Mouse (Mus musculus): ENCODE measurements around the gene Pik3ip1. TPM values are rescaled to one million over a fixed set of nuclear protein-coding genes. Genes with fewer than 3 reads are reported as not detected.

Gene Pik3ip1
- polyA plus RNA-seq, 1 experiment from 2014 or later: 11.5 TPM

GRCm38 (mm10) chr11:3387482-3388196 is 57.4 kb downstream of the Pik3ip1 start:
- H3K27me3 ChIP-seq (ENCODE audit: control insufficient read depth, insufficient read depth, low read length): no peaks in the 10 kb centered on the region
- H3K4me3 ChIP-seq (ENCODE audit: low read depth, low read length): no peak overlapping the region
- ATAC-seq (ENCODE audit: low FRiP score) (no peak), DNase-seq (ENCODE audit: low spot score) (no peak)
- no peaks in the 10 kb centered on the region for H3K36me3 ChIP-seq (ENCODE audit: control insufficient read depth, insufficient read depth, low read length)
- H3K27ac ChIP-seq (ENCODE audit: low read depth, low read length): no peak overlapping the region
- no peak overlapping the region for H3K9ac ChIP-seq (ENCODE audit: low read depth, low read length)
- H3K9me3 ChIP-seq (ENCODE audit: control insufficient read depth, low read length): no peaks in the 10 kb centered on the region
- H3K4me1 ChIP-seq (replicated peaks; ENCODE audit: control insufficient read depth, insufficient read depth, low read length): no peaks in the 10 kb centered on the region
- WGBS: 88% methylated on average over 6 of the region's 6 CpGs
- no peak overlapping the region for H3K4me2 ChIP-seq (replicated peaks; ENCODE audit: low read depth, low read length)

- Histone ChIP-seq H3K4me3 (ENCODE audit: low read depth, low read length) (no peak overlapping the region), H3K4me2 (replicated peaks; ENCODE audit: low read depth, low read length) (no peak overlapping the region), H3K36me3 (ENCODE audit: control insufficient read depth, insufficient read depth, low read length) (no peaks in the 10 kb centered on the region), H3K27me3 (ENCODE audit: control insufficient read depth, insufficient read depth, low read length) (no peaks in the 10 kb centered on the region), H3K4me1 (replicated peaks; ENCODE audit: control insufficient read depth, insufficient read depth, low read length) (no peaks in the 10 kb centered on the region), H3K9me3 (ENCODE audit: control insufficient read depth, low read length) (no peaks in the 10 kb centered on the region), H3K27ac (ENCODE audit: low read depth, low read length) (no peak overlapping the region), H3K9ac (ENCODE audit: low read depth, low read length) (no peak overlapping the region)
- ATAC-seq (ENCODE audit: low FRiP score) (no peak), DNase-seq (ENCODE audit: low spot score) (no peak)
- 78% methylated on average over 5 of the region's 5 CpGs for WGBS
Measured at GRCm38 (mm10) chr11:3389996-3390395, 59.8 kb downstream of the Pik3ip1 start.

DNA sequence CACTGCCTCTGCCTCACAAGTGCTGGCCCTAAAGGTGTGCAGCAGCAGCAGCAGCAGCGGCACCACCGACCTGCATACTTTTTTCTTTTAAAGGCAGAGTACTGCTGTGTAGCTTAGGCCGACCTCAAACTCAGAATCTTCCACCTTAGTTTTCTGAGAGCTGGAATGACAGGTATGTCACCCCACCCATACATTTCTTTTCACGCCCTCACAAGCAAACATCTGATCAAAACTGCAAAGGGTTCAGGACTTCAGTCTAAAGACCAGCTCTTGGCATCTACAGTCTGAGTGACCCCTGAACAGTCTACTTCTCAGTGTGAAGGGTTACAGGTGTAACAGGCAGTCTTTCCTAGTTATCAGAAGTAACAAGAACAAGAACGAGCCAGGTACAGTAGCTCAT is 60.6 kb downstream of the Pik3ip1 start:
- no peak for ATAC-seq (ENCODE audit: low FRiP score)
- H3K36me3 ChIP-seq (ENCODE audit: control insufficient read depth, insufficient read depth, low read length): no peaks in the 10 kb centered on the region
- H3K4me2 ChIP-seq (replicated peaks; ENCODE audit: low read depth, low read length): no peak overlapping the region
- H3K27ac ChIP-seq (ENCODE audit: low read depth, low read length): no peak overlapping the region
- no peaks in the 10 kb centered on the region for H3K9me3 ChIP-seq (ENCODE audit: control insufficient read depth, low read length)
- no peak for DNase-seq (ENCODE audit: low spot score)
- H3K27me3 ChIP-seq (ENCODE audit: control insufficient read depth, insufficient read depth, low read length): no peaks in the 10 kb centered on the region
- no peak overlapping the region for H3K9ac ChIP-seq (ENCODE audit: low read depth, low read length)
- no peaks in the 10 kb centered on the region for H3K4me1 ChIP-seq (replicated peaks; ENCODE audit: control insufficient read depth, insufficient read depth, low read length)
- WGBS: 88% methylated on average over 5 of the region's 5 CpGs
- H3K4me3 ChIP-seq (ENCODE audit: low read depth, low read length): no peak overlapping the region

- DNase-seq (ENCODE audit: low spot score) (no peak), ATAC-seq (ENCODE audit: low FRiP score) (no peak)
- Histone ChIP-seq H3K4me2 (replicated peaks; ENCODE audit: low read depth, low read length) (no peak overlapping the region), H3K4me1 (replicated peaks; ENCODE audit: control insufficient read depth, insufficient read depth, low read length) (no peaks in the 10 kb centered on the region), H3K27ac (ENCODE audit: low read depth, low read length) (no peak overlapping the region), H3K9me3 (ENCODE audit: control insufficient read depth, low read length) (no peaks in the 10 kb centered on the region), H3K9ac (ENCODE audit: low read depth, low read length) (no peak overlapping the region), H3K27me3 (ENCODE audit: control insufficient read depth, insufficient read depth, low read length) (no peaks in the 10 kb centered on the region), H3K4me3 (ENCODE audit: low read depth, low read length) (no peak overlapping the region), H3K36me3 (ENCODE audit: control insufficient read depth, insufficient read depth, low read length) (no peaks in the 10 kb centered on the region)
- 89% methylated on average over 8 of the region's 8 CpGs for WGBS
Measured at GRCm38 (mm10) chr11:3392526-3392925, 62.3 kb downstream of the Pik3ip1 start.

Other genes with a start within 250 kb of the Pik3ip1 start
- 7.9 and 8.6 TPM in 2 replicates for gene Sfi1, start 136.9 kb upstream of the Pik3ip1 start, polyA plus RNA-seq (2014; fragmentation: Nextera tagmentation; extraction: Ambion mirVana)
- 55.8 and 69.4 TPM in 2 replicates for gene Eif4enif1, start 128.0 kb upstream of the Pik3ip1 start, polyA plus RNA-seq (2014; fragmentation: Nextera tagmentation; extraction: Ambion mirVana)
- 321 and 329 TPM in 2 replicates for gene Drg1, start 64.0 kb upstream of the Pik3ip1 start, polyA plus RNA-seq (2014; fragmentation: Nextera tagmentation; extraction: Ambion mirVana)
- gene Patz1, start 41.5 kb upstream of the Pik3ip1 start, polyA plus RNA-seq (2014; fragmentation: Nextera tagmentation; extraction: Ambion mirVana): 91.2 and 97.0 TPM in 2 replicates
- gene Limk2, start 78.8 kb downstream of the Pik3ip1 start, polyA plus RNA-seq (2014; fragmentation: Nextera tagmentation; extraction: Ambion mirVana): 74.8 and 75.0 TPM in 2 replicates
- 51.4 and 52.3 TPM in 2 replicates for gene Rnf185, start 122.0 kb downstream of the Pik3ip1 start, polyA plus RNA-seq (2014; fragmentation: Nextera tagmentation; extraction: Ambion mirVana)
- 0.60 and 0.86 TPM in 2 replicates for gene Pla2g3, start 157.9 kb downstream of the Pik3ip1 start, polyA plus RNA-seq (2014; fragmentation: Nextera tagmentation; extraction: Ambion mirVana)
- gene Inpp5j, start 174.4 kb downstream of the Pik3ip1 start, polyA plus RNA-seq (2014; fragmentation: Nextera tagmentation; extraction: Ambion mirVana): 0.09 and 0.29 TPM in 2 replicates
- gene Selenom, start 184.3 kb downstream of the Pik3ip1 start, polyA plus RNA-seq (2014; fragmentation: Nextera tagmentation; extraction: Ambion mirVana): 66.5 and 67.4 TPM in 2 replicates
- 27.0 and 27.5 TPM in 2 replicates for gene Smtn, start 210.2 kb downstream of the Pik3ip1 start, polyA plus RNA-seq (2014; fragmentation: Nextera tagmentation; extraction: Ambion mirVana)

Data from hindbrain, embryonic 11.5 days (tissue).